Mouse (Mus musculus) ES-E14 (cell line): ENCODE results near the gene Krt83. TPM values are rescaled to one million over a fixed set of nuclear protein-coding genes. Genes with fewer than 3 reads are reported as not detected.
"Not testable (repeated sequence)": the region's sequence is repeated elsewhere in the genome, so short reads cannot be mapped to it uniquely, and the experiment has no call there.

ENCODE experiments used
- DNase-seq: peaks from one replicate; pipeline ENCODE4 v3.0.0-alpha.2; 2013; ENCODE audit warnings: low read depth, low spot score
- H3K27ac ChIP-seq: 2 replicates; pipeline ENCODE4 v1.5.1; 2012; ENCODE audit warnings: low read depth, mild to moderate bottlenecking, low read length, moderate library complexity, mixed read lengths; ENCODE audit not compliant: poor library complexity, insufficient read depth, severe bottlenecking
- H3K36me3 ChIP-seq: 2 replicates; pipeline ENCODE4 v1.6.1; 2012; ENCODE audit warnings: mild to moderate bottlenecking, low read length, moderate library complexity, mixed read lengths; ENCODE audit not compliant: control insufficient read depth, poor library complexity, insufficient read depth, severe bottlenecking
- H3K4me1 ChIP-seq, 2 experiments: fragments of 150-350 bp in 1 of 2; sonication (generic) in 1 of 2; 2 replicates each; pipeline ENCODE4 v1.6.1; 2012; ENCODE audit warnings: low read length in 2 of 2, mild to moderate bottlenecking in 1 of 2, mixed read lengths in 1 of 2; ENCODE audit not compliant: control insufficient read depth in 2 of 2, insufficient read depth in 2 of 2, poor library complexity in 1 of 2
- H3K4me3 ChIP-seq, 2 experiments: fragments of 150-350 bp in 1 of 2; sonication (generic) in 1 of 2; 2 replicates each; pipeline ENCODE4 v1.5.1; 2012; ENCODE audit warnings: low read length in 2 of 2, low read depth in 1 of 2, mild to moderate bottlenecking in 1 of 2, mixed read lengths in 1 of 2; ENCODE audit not compliant: insufficient read depth in 1 of 2, poor library complexity in 1 of 2, severe bottlenecking in 1 of 2
- H3K9ac ChIP-seq: 2 replicates; pipeline ENCODE4 v1.6.1; 2012; ENCODE audit warnings: low read depth, mild to moderate bottlenecking, low read length, mixed read lengths; ENCODE audit not compliant: poor library complexity, insufficient read depth, severe bottlenecking
- H3K9me3 ChIP-seq: fragments of 150-350 bp; sonication (generic); 2 replicates; pipeline ENCODE4 v1.6.1; 2012; ENCODE audit warnings: low read depth, mild to moderate bottlenecking, low read length; ENCODE audit not compliant: control insufficient read depth, insufficient read depth
- CHD2 ChIP-seq: IDR thresholded peaks from 2 replicates; pipeline ENCODE4 v1.6.1; 2014; ENCODE audit warnings: mild to moderate bottlenecking, low read depth, low read length, inconsistent platforms
- HCFC1 ChIP-seq: IDR thresholded peaks from 2 replicates; pipeline ENCODE4 v1.6.1; 2012; ENCODE audit warnings: low read length, inconsistent platforms, borderline replicate concordance; ENCODE audit not compliant: insufficient read depth
- MAFK ChIP-seq: IDR thresholded peaks from 2 replicates; pipeline ENCODE4 v1.6.1; 2014; ENCODE audit warnings: mild to moderate bottlenecking, low read depth, low read length, inconsistent platforms; ENCODE audit not compliant: insufficient read depth
- ZC3H11A ChIP-seq: IDR thresholded peaks from 2 replicates; pipeline ENCODE4 v1.6.1; 2012; ENCODE audit warnings: low read depth, mild to moderate bottlenecking, inconsistent platforms, low read length, borderline replicate concordance
- ZNF384 ChIP-seq: IDR thresholded peaks from 2 replicates; pipeline ENCODE4 v1.6.1; 2012; ENCODE audit warnings: low read depth, low read length, inconsistent platforms
- in situ Hi-C, 2 experiments: fragments of 600-800 bp; cut with MboI; formaldehyde crosslinking; loops; one replicate each; pipeline ENCODE4 v1.15.1; 2025; ENCODE audit warnings: low sequenced_read_pairs in 2 of 2, inconsistent platforms in 1 of 2; ENCODE audit not compliant: unreplicated experiment in 2 of 2
- total RNA-seq: library from RNA; depleted of rRNA; stranded (reverse); fragments of 300-350 nt; gene quantifications from 2 replicates; pipeline ENCODE4 v1.2.3, GENCODE M21; 2012

Krt83 gene
- total RNA-seq, 1 experiment, result not detected

DNA sequence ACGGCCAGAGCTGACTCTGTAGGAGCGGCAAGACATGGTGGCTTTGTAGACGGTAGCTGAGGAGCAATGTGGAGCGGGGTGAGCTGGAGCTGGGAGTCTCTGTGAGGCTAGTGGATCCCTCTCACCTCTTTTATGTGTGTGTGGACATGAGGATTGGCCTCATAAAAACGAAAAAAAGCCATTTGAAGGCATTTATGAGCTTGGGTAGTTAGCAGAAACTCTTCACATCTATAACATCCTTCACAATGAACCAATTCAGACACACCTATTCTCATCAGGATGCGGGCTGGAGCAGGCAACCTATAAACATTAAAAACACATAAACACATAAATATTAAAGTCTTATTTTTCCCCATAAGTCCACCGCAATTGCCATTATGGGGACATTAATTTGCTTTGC is 41.4 kb upstream of the Krt83 start, which contains the start of gene Krt84:
TSS of gene Krt84 (minus strand) at position 101 of the 400 bp plus-strand sequence.
- Histone ChIP-seq H3K36me3 (no peaks in the 10 kb centered on the region), H3K9me3 (no peaks in the 10 kb centered on the region), H3K27ac (no peak within 1 kb of the TSS), H3K4me3 (no peak within 1 kb of the TSS), H3K4me1 (no peaks in the 10 kb centered on the region), H3K9ac (no peak within 1 kb of the TSS)
- DNase-seq, result no peak
- TF ChIP-seq ZC3H11A (no peak), CHD2 (no peak), ZNF384 (no peak), HCFC1 (no peak), MAFK (no peak)
- in situ Hi-C loops, result no loop called here

DNA sequence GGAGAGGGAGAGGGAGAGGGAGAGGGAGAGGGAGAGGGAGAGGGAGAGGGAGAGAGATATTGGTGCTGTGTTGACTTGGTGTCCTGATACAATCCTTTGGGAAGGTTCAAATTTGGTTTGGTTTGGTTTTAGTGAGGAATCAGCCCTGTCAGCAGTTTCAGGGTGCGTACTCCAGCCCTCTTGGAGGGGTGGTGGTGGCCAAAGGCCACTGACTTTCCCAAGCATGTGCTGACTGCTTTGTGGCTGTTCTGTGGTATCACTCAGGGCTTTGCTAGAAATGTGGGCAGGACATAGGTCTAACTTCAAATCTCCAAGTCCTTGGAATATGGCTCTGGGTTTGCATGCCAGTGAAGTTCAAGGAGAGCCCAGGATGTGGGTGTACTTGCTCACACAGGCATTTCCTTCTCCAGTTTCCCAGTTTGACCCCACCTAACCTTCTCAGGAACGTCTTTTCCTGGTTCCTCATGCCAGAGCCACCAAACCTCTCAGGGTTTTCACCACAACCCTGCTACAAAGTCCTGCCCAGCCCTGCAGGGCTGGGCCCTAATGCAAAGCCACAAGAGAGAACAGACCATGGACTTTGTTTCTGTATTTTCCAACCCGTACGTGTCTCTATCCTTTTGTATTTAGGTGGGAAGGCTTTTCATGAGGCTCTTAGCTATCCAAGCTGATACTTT is 31.4 kb upstream of the Krt83 start:
- no peak for TF ChIP-seq ZC3H11A
- no peak for TF ChIP-seq ZNF384
- TF ChIP-seq HCFC1, result no peak
- TF ChIP-seq MAFK, result 0 out of 2 replicates have a peak, but pooled peaks have one; percentile 17
- no peak for TF ChIP-seq CHD2
- Histone ChIP-seq H3K4me1 (no peaks in the 10 kb centered on the region), H3K36me3 (no peaks in the 10 kb centered on the region), H3K4me3 (no peak overlapping the region), H3K27ac (no peak overlapping the region), H3K9ac (no peak overlapping the region), H3K9me3 (no peaks in the 10 kb centered on the region)
- in situ Hi-C loops, result loop anchor here (10.0 kb wide), 1 partner anchor 452 kb away; no protein-coding TSS in a partner anchor
- DNase-seq, result no peak

DNA sequence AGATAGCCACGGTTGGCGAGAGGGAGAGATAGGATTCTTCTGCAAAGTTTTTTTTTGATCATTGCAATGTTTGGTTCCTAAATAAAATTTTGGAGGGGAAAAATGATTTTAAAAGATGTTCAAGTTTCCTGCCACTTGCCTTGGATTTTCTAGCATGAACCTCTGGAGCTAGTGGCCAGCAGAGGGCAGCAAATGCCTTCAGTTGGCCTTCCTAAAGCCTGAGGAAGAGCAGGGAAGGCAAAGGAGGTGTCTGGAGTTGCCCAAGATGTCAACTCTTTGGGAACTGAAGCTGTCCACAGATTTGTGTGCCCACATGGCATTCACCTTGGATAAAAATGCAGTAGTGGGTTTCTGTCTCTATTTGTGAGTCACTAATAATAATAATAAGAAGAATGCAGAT is 28.5 kb upstream of the Krt83 start:
- Histone ChIP-seq H3K9me3 (no peaks in the 10 kb centered on the region), H3K27ac (no peak overlapping the region), H3K4me1 (no peaks in the 10 kb centered on the region), H3K36me3 (no peaks in the 10 kb centered on the region), H3K4me3 (no peak overlapping the region), H3K9ac (no peak overlapping the region)
- TF ChIP-seq ZNF384 (no peak), MAFK (no peak), ZC3H11A (peak; percentile 94), CHD2 (no peak), HCFC1 (no peak)
- peak; percentile 48 for DNase-seq
- in situ Hi-C loops, result loop anchor here (10.0 kb wide), 1 partner anchor 455 kb away; no protein-coding TSS in a partner anchor

DNA sequence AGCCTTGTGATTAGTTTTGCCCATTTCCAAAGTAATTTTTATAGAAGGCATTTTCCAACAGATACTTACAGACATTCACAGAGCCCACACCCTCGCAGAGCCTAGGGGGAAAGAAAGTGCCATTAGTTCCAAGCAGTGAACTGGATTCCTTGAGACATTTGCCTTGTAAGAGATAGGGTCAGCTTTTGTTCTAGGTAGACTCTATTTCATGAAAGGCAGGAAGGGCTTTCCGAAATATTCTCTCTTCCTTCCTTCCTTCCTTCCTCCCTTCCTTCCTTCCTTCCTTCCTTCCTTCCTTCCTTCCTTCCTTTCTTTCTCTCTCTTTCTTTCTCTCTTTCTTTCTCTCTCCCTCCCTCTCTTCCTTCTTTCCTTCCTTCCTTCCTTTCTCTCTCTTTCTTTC is 25.8 kb upstream of the Krt83 start, which contains the start of gene Gm49425:
TSS of gene Gm49425 (minus strand) at position 101 of the 400 bp plus-strand sequence.
- H3K4me3 ChIP-seq, H3K27ac ChIP-seq, H3K9ac ChIP-seq, H3K4me1 ChIP-seq, DNase-seq, H3K9me3 ChIP-seq, H3K36me3 ChIP-seq, in situ Hi-C loops: not testable (repeated sequence)
